Mouse (Mus musculus): ENCODE measurements at regions not wholly inside any gene's neighbourhood (a gene's known extent, or its start where the extent isn't known, plus 50 kb on each side); places are given as distances from the start of the nearest gene placed in this dataset.

GRCm38 (mm10) chr9:30552721-30553120 is 125.8 kb downstream of the Snx19 start:
- Histone ChIP-seq H3K27ac (no peak overlapping the region), H3K9ac (no peak overlapping the region), H3K27me3 (no peaks in the 10 kb centered on the region), H3K9me3 (no peaks in the 10 kb centered on the region), H3K4me3 (no peak overlapping the region), H3K36me3 (no peaks in the 10 kb centered on the region), H3K4me2 (no peak overlapping the region), H3K4me1 (replicated peaks) (no peaks in the 10 kb centered on the region)
- 93% methylated on average over 8 of the region's 8 CpGs for WGBS
- ATAC-seq (ENCODE audit: low FRiP score) = no peak

- Histone ChIP-seq H3K4me3 (no peak overlapping the region), H3K9ac (no peak overlapping the region), H3K36me3 (no peaks in the 10 kb centered on the region), H3K27ac (no peak overlapping the region), H3K4me1 (replicated peaks) (no peaks in the 10 kb centered on the region), H3K9me3 (no peaks in the 10 kb centered on the region), H3K4me2 (no peak overlapping the region), H3K27me3 (no peaks in the 10 kb centered on the region)
- 84% methylated on average over 5 of the region's 5 CpGs for WGBS
- ATAC-seq (ENCODE audit: low FRiP score) = no peak
These were observed 123.1 kb downstream of the Snx19 start for GRCm38 (mm10) chr9:30549892-30550515.

- Histone ChIP-seq H3K4me1 (replicated peaks) (0 out of 2 replicates have a peak, but pooled peaks cover 1% of the 10 kb centered on the region), H3K4me2 (no peak overlapping the region), H3K4me3 (no peak overlapping the region), H3K27ac (no peak overlapping the region), H3K36me3 (no peaks in the 10 kb centered on the region), H3K27me3 (no peaks in the 10 kb centered on the region), H3K9ac (no peak overlapping the region), H3K9me3 (no peaks in the 10 kb centered on the region)
- WGBS = 94% methylated on average over 6 of the region's 6 CpGs
- no peak for ATAC-seq (ENCODE audit: low FRiP score)
These were observed 113.0 kb downstream of the Snx19 start for GRCm38 (mm10) chr9:30539858-30540257.

GRCm38 (mm10) chr9:30536508-30537100 is 109.7 kb downstream of the Snx19 start:
- no peak overlapping the region for H3K27ac ChIP-seq
- H3K36me3 ChIP-seq = no peaks in the 10 kb centered on the region
- 62% methylated on average over 8 of the region's 8 CpGs for WGBS
- no peak for ATAC-seq (ENCODE audit: low FRiP score)
- no peak overlapping the region for H3K4me2 ChIP-seq
- no peak overlapping the region for H3K9ac ChIP-seq
- no peaks in the 10 kb centered on the region for H3K27me3 ChIP-seq
- H3K9me3 ChIP-seq = no peaks in the 10 kb centered on the region
- H3K4me1 ChIP-seq (replicated peaks) = peaks cover 17% of the 10 kb centered on the region
- no peak overlapping the region for H3K4me3 ChIP-seq

GRCm38 (mm10) chr9:30534961-30535360 is 108.1 kb downstream of the Snx19 start:
- no peak for ATAC-seq (ENCODE audit: low FRiP score)
- Histone ChIP-seq H3K27me3 (no peaks in the 10 kb centered on the region), H3K36me3 (no peaks in the 10 kb centered on the region), H3K9me3 (no peaks in the 10 kb centered on the region), H3K4me3 (no peak overlapping the region), H3K4me2 (no peak overlapping the region), H3K4me1 (replicated peaks) (peaks cover 17% of the 10 kb centered on the region), H3K9ac (no peak overlapping the region), H3K27ac (no peak overlapping the region)
- WGBS = 54% methylated on average over 4 of the region's 4 CpGs

- H3K4me2 ChIP-seq = peak overlapping the region; percentile 13
- H3K9ac ChIP-seq = no peak overlapping the region
- WGBS = 36% methylated on average over 11 of the region's 11 CpGs
- ATAC-seq (ENCODE audit: low FRiP score) = peak; percentile 54
- H3K27me3 ChIP-seq = no peaks in the 10 kb centered on the region
- peak overlapping the region; percentile 56 for H3K27ac ChIP-seq
- no peaks in the 10 kb centered on the region for H3K9me3 ChIP-seq
- no peak overlapping the region for H3K4me3 ChIP-seq
- peaks cover 17% of the 10 kb centered on the region for H3K4me1 ChIP-seq (replicated peaks)
- H3K36me3 ChIP-seq = no peaks in the 10 kb centered on the region
These were observed 107.0 kb downstream of the Snx19 start for GRCm38 (mm10) chr9:30533780-30534343.

GRCm38 (mm10) chr9:30533091-30533779 is 106.3 kb downstream of the Snx19 start:
- peak overlapping the region; percentile 56; the same call in 1 of the 2 replicates for H3K27ac ChIP-seq
- H3K36me3 ChIP-seq = no peaks in the 10 kb centered on the region
- H3K9ac ChIP-seq = no peak overlapping the region
- H3K27me3 ChIP-seq = no peaks in the 10 kb centered on the region
- 0 out of 2 replicates have a peak, but pooled peaks have one; percentile 54 for ATAC-seq (ENCODE audit: low FRiP score)
- H3K4me3 ChIP-seq = no peak overlapping the region
- WGBS = 75% methylated on average over 9 of the region's 9 CpGs
- H3K4me1 ChIP-seq (replicated peaks) = peaks cover 17% of the 10 kb centered on the region
- no peak overlapping the region for H3K4me2 ChIP-seq
- no peaks in the 10 kb centered on the region for H3K9me3 ChIP-seq

- WGBS = 54% methylated on average over 5 of the region's 5 CpGs
- Histone ChIP-seq H3K9me3 (no peaks in the 10 kb centered on the region), H3K36me3 (no peaks in the 10 kb centered on the region), H3K4me3 (no peak overlapping the region), H3K27ac (no peak overlapping the region), H3K4me1 (replicated peaks) (peaks cover 14% of the 10 kb centered on the region), H3K27me3 (no peaks in the 10 kb centered on the region), H3K4me2 (no peak overlapping the region), H3K9ac (no peak overlapping the region)
- ATAC-seq (ENCODE audit: low FRiP score) = no peak
These were observed 98.2 kb downstream of the Snx19 start for GRCm38 (mm10) chr9:30525086-30525485.

GRCm38 (mm10) chr9:30524401-30525066 is 97.6 kb downstream of the Snx19 start:
- H3K27me3 ChIP-seq = no peaks in the 10 kb centered on the region
- H3K9ac ChIP-seq = no peak overlapping the region
- no peak for ATAC-seq (ENCODE audit: low FRiP score)
- no peaks in the 10 kb centered on the region for H3K36me3 ChIP-seq
- H3K4me2 ChIP-seq = no peak overlapping the region
- no peak overlapping the region for H3K27ac ChIP-seq
- 92% methylated on average over 6 of the region's 6 CpGs for WGBS
- no peaks in the 10 kb centered on the region for H3K9me3 ChIP-seq
- H3K4me1 ChIP-seq (replicated peaks) = peaks cover 14% of the 10 kb centered on the region
- H3K4me3 ChIP-seq = no peak overlapping the region

GRCm38 (mm10) chr9:30523852-30524251 is 96.9 kb downstream of the Snx19 start:
- no peaks in the 10 kb centered on the region for H3K9me3 ChIP-seq
- 85% methylated on average over 2 of the region's 2 CpGs for WGBS
- H3K4me3 ChIP-seq = no peak overlapping the region
- no peak overlapping the region for H3K9ac ChIP-seq
- no peak overlapping the region for H3K4me2 ChIP-seq
- H3K27me3 ChIP-seq = no peaks in the 10 kb centered on the region
- H3K27ac ChIP-seq = no peak overlapping the region
- H3K36me3 ChIP-seq = no peaks in the 10 kb centered on the region
- H3K4me1 ChIP-seq (replicated peaks) = peaks cover 14% of the 10 kb centered on the region
- ATAC-seq (ENCODE audit: low FRiP score) = no peak

- Histone ChIP-seq H3K27me3 (no peaks in the 10 kb centered on the region), H3K4me1 (replicated peaks) (peaks cover 14% of the 10 kb centered on the region), H3K9ac (no peak overlapping the region), H3K27ac (no peak overlapping the region), H3K4me3 (no peak overlapping the region), H3K4me2 (no peak overlapping the region), H3K36me3 (no peaks in the 10 kb centered on the region), H3K9me3 (no peaks in the 10 kb centered on the region)
- no peak for ATAC-seq (ENCODE audit: low FRiP score)
- WGBS = 83% methylated on average over 10 of the region's 10 CpGs
These were observed 95.9 kb downstream of the Snx19 start for GRCm38 (mm10) chr9:30522595-30523350.
